Mouse (Mus musculus) retina, postnatal 1 day (tissue): ENCODE data around the gene Oat.

ENCODE experiments used
- DNase-seq: peaks from one replicate; pipeline ENCODE4 v3.0.0-alpha.2; 2012

Oat gene

DNA sequence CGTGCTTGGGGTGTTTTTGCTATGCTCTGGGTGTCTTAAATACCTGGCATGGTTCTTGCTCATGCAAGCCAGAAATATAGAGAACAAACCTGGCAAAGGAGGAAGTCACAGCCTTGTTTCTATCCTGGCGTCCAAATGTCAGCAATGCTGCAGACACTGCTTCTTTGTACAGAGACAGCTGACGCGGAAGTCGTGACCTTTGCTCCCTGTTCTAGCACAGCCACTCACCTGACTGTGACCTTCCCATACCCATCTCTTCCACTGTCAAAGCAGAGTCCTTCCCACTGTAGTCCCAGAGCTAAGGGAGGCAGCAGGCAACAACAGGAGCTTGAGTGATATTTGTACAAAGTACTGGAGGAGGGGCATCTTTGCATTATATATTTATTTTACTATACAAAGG, 13.4 kb upstream of the Oat start:
- DNase-seq, result no peak

DNA sequence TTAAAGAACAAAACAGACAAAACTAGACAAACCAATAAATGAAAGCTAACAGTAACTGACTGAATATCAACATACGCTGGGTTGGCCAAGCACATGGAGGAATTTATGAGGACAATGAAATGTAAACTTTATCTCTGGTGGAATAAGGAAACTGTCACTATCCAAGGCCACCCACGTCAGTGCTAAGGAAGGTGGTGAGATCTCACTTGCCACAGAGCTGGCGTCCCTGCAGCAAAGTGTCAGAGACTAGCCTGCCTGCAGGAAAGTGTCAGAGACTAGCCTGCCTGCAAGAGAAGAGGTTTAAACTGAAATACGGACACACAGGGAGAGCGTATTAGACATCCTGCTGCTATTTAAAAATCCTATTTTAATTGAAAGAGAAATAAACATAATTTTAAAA, 11.0 kb upstream of the Oat start:
- no peak for DNase-seq

- DNase-seq, result no peak
Measured at GRCm38 (mm10) chr7:132585695-132586491, 9.7 kb upstream of the Oat start.

GRCm38 (mm10) chr7:132581441-132581840, 5.2 kb upstream of the Oat start:
- DNase-seq, result no peak

DNA sequence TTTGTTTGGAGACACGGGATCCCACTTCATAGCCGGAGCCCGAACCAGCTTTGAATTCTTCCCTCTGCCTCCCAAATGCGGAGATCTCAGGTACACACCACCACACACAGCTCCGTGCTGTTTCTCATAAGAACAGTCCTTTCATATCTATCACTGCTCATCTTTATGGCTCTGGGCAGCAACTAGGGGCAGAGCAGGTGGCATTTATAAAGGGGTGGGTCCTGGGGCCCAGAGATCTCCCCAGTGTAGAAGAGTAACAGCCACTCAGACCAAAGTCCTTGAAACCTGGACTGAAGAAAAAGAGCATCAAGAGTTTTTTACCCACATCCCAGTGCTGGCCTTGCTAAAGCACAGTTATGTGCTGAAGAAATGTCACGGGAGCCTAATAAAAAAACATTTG, 4.3 kb upstream of the Oat start:
- DNase-seq, result no peak

GRCm38 (mm10) chr7:132576891-132577290, 693 bp upstream of the Oat start:
- no peak for DNase-seq

- DNase-seq, result peak; percentile 92
Measured at GRCm38 (mm10) chr7:132575623-132576022, 575 bp downstream of the Oat start.

- no peak for DNase-seq
Measured at GRCm38 (mm10) chr7:132574646-132575045, 1.6 kb downstream of the Oat start.

DNA sequence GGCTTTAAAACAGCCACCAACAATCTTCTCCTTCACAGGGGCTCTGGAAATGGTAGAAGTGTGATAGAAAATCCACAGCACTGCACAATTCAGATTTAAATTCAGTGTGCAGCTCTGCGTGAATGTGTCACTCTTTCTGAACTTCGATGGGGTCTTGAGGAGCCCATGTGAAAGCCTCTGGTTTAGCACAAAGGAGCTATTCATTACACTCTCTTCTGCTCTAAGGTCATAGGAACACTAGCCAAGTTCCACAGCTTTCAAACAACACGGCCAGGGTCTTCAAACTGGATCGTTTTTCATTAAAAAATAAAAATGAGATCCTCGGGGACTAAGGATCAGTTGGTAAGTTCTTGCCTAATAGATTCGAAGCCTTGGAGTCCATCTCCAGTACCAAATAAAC, 3.0 kb downstream of the Oat start:
- DNase-seq, result no peak

- DNase-seq, result no peak
Measured at GRCm38 (mm10) chr7:132572738-132573137, 3.5 kb downstream of the Oat start.

DNA sequence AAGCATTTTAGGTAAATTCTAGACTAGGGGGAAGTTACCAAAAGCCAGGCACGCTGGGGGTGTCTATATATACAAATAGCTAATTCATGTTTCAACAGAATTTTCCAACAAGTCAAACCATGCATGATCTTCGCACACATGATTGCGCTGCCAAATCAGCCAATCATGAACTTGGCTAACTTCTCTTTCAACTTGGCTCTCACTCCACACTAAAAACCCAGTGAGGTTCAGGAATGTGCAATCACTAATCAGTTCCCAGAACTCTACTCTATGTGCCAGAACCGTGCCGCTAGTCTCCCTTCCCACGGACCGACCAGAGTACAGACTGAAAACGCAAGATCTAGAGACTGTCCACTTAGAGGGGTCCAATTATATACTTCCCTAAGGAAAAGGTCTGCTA, 4.7 kb downstream of the Oat start:
- no peak for DNase-seq

GRCm38 (mm10) chr7:132570071-132570470, 6.1 kb downstream of the Oat start:
- no peak for DNase-seq

DNA sequence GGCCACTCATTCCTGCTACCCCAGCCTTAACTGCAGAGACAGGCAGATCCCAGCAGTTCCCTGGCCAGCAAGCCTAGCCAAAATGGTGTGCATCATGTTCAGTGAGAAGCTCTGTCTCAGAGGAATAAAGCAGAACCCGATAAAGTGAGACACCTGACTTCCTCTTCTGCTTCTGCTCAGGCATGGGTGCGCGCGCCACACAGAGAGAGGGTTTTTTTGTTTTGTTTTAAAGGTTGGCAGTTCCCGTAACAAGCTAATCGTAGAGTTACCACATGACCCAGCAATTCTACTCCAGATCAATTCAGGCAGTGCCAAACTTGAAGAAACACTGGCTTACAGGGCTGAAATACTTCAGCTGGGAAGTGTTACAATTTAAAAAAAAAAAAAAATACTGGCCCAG, 7.4 kb downstream of the Oat start:
- no peak for DNase-seq

DNA sequence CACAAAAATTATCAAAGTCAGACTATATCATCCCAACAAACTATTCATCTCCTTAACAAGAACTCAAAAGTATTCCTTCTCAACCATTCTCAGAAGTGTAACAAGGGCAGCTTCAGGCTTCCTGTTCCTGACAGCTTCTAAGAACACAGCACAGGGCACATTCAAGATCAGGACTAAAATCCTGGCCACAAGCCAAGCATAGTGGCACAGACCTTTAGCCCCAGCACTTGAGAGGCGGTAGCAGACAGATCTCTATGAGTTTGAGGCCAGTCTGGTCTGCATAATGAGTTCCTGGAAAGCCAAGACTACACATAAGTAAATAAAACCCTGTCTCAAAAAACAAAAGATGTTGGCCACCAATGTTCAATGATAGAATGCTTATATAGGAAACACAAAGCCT, 10.4 kb downstream of the Oat start:
- no peak for DNase-seq

GRCm38 (mm10) chr7:132559138-132559766, 16.9 kb downstream of the Oat start:
- DNase-seq, result no peak

DNA sequence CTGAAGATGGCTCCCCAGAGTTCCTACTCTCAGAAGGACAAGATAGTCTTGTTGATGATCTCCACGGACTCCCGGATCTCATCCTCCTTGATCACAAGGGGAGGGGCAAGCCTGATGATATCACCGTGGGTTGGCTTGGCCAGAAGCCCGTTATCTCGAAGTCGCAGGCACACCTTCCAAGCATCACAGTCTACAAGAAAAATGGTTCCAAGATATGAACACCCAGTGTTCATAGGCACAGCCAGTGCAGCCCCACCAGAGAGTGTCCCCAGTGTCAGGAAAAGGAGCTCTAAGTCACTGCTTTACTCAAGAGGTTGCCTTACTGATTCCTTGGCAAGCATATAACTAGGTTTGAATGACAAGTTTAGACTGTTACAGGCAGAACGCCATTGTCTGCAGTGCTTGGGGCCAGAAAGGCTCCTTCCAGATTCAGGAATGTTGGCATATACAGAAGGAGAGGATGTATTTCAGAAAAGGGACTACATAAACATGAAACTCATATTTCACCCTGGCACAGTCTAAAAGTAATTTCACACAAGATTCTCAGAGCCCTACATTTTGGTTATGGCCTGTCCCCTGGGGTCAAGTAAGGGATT, 18.0 kb downstream of the Oat start:
- no peak for DNase-seq

- DNase-seq, result no peak
Measured at GRCm38 (mm10) chr7:132556575-132556974, 19.6 kb downstream of the Oat start.

DNA sequence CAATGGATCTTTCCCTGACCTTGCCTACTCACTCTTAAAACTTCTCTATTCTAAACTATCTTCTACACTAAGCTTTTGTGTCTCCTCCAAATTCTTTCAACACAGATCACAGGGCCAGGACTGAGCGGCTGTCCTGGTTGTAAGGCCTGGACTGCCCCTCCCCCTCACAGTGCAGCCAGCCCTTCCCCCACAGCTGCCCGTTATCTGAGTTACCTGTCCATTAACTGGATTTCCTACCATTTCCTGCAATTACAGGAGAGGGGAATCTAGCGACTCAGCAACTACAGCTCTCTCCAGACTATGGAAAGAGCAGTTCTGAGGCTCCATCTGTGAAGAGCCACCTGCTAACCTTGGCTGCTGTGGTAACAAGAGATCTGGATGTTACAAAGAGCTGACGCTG, 20.3 kb downstream of the Oat start:
- DNase-seq, result no peak

DNA sequence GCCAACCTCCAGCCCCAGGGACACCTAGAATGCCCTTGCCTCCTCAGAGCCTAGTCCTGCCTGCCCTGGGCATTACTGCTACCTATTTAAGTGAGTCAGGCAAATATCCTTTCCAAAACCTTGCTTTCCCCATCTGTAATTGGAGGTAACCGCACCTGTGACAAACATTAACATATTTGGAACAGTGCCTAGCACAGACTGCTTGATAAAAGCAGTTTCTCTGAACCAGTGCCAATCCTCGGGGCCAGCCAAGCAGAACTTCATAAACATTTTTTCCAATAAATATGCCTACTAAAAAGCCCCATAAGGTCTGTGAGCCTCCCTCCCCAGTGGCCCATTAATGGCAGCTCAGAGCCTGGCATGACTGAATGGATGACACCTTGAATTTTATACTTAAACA, 22.1 kb downstream of the Oat start:
- no peak for DNase-seq

- peak; percentile 93 for DNase-seq
Measured at GRCm38 (mm10) chr7:132551351-132552126, 24.7 kb downstream of the Oat start.

GRCm38 (mm10) chr7:132547126-132547525, 29.1 kb downstream of the Oat start:
- DNase-seq, result no peak

DNA sequence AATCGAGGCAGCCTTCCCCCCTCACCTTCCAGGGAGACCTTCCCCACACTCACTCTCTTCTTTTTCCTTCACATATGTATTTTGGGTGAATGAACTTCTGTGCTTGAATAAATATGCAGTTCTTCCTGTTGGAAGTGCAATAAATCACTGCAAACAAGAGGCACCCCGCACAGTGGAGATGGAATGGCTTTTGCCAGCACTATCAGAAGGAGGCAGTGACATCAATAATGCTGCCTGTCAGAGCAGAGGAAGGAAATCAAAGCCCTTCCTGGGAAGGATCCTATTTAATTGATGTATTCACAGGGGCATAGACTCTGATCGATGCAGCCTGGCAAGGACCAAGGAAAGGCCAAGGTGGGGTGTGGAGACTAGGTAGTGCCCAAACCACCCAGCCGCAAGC, 33.8 kb downstream of the Oat start:
- no peak for DNase-seq

DNA sequence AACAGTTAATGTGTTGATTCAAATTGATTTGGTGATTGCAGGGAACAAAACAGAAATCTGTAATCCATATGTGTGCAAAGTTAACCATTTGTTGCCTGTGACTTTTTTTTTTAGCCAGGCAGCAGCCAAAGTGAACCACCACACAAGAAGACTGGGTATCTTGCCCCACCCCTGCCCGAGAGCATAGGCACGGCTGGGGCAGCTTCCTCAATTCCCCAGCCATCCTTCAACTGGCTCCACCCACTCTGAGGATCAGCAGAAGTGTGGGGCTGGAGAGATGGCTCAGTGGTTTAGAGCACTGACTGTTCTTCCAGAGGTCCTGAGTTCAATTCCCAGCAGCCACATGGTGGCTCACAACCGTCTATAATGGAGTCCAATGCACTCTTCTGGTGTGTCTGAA, 34.6 kb downstream of the Oat start:
- no peak for DNase-seq

GRCm38 (mm10) chr7:132540597-132540996, 35.6 kb downstream of the Oat start:
- no peak for DNase-seq
